Mouse (Mus musculus): ENCODE data around the gene Plekhj1. TPM values are rescaled to one million over a fixed set of nuclear protein-coding genes. Genes with fewer than 3 reads are reported as not detected.

Gene Plekhj1
- polyA plus RNA-seq, 1 experiment from 2014 or later: 128 TPM

- H3K9me3 ChIP-seq: no peaks in the 10 kb centered on the region
- peaks cover 46% of the 10 kb centered on the region for H3K4me1 ChIP-seq (replicated peaks)
- H3K4me2 ChIP-seq: peak overlapping the region; percentile 35
- H3K4me3 ChIP-seq: 0 out of 2 replicates have a peak overlapping the region, but pooled peaks have one; percentile 0
- 9% methylated on average over 18 of the region's 18 CpGs for WGBS
- no peak for ATAC-seq (ENCODE audit: low FRiP score)
- H3K9ac ChIP-seq: peak overlapping the region; percentile 60
- H3K36me3 ChIP-seq: peaks cover 14% of the 10 kb centered on the region
- H3K27me3 ChIP-seq: peaks cover 56% of the 10 kb centered on the region
- no peak overlapping the region for H3K27ac ChIP-seq
These were observed 10.7 kb upstream of the Plekhj1 start for GRCm38 (mm10) chr10:80808985-80809632.

- peaks cover 22% of the 10 kb centered on the region for H3K36me3 ChIP-seq
- peak overlapping the region; percentile 95 for H3K4me2 ChIP-seq
- H3K27ac ChIP-seq: peak overlapping the region; percentile 89
- 18% methylated on average over 40 of the region's 40 CpGs for WGBS
- H3K4me1 ChIP-seq (replicated peaks): peaks cover 46% of the 10 kb centered on the region
- ATAC-seq (ENCODE audit: low FRiP score): no peak
- H3K27me3 ChIP-seq: peaks cover 54% of the 10 kb centered on the region
- H3K4me3 ChIP-seq: peak overlapping the region; percentile 0; the same call in 1 of the 2 replicates
- peak overlapping the region; percentile 60 for H3K9ac ChIP-seq
- no peaks in the 10 kb centered on the region for H3K9me3 ChIP-seq
These were observed 9.9 kb upstream of the Plekhj1 start for GRCm38 (mm10) chr10:80808099-80808984.

- H3K27ac ChIP-seq: peak overlapping the region; percentile 89
- peaks cover 52% of the 10 kb centered on the region for H3K27me3 ChIP-seq
- H3K9ac ChIP-seq: peak overlapping the region; percentile 82
- H3K4me2 ChIP-seq: peak overlapping the region; percentile 95
- ATAC-seq (ENCODE audit: low FRiP score): peak; percentile 78
- H3K9me3 ChIP-seq: no peaks in the 10 kb centered on the region
- WGBS: under 1% methylated on average over 58 of the region's 58 CpGs
- peaks cover 46% of the 10 kb centered on the region for H3K4me1 ChIP-seq (replicated peaks)
- H3K36me3 ChIP-seq: peaks cover 34% of the 10 kb centered on the region
- peak overlapping the region; percentile 52 for H3K4me3 ChIP-seq
These were observed 8.7 kb upstream of the Plekhj1 start for GRCm38 (mm10) chr10:80807057-80807627.

- Histone ChIP-seq H3K36me3 (peaks cover 40% of the 10 kb centered on the region), H3K9me3 (no peaks in the 10 kb centered on the region), H3K4me2 (peak overlapping the region; percentile 95), H3K4me3 (peak overlapping the region; percentile 52), H3K4me1 (replicated peaks) (peaks cover 46% of the 10 kb centered on the region), H3K9ac (peak overlapping the region; percentile 82), H3K27me3 (peaks cover 52% of the 10 kb centered on the region), H3K27ac (peak overlapping the region; percentile 89)
- 37% methylated on average over 34 of the region's 34 CpGs for WGBS
- ATAC-seq (ENCODE audit: low FRiP score): peak; percentile 27
These were observed 8.1 kb upstream of the Plekhj1 start for GRCm38 (mm10) chr10:80806341-80807056.

- H3K4me2 ChIP-seq: peak overlapping the region; percentile 95; the same call in 1 of the 2 replicates
- WGBS: 20% methylated on average over 3 of the region's 3 CpGs
- H3K4me3 ChIP-seq: no peak overlapping the region
- peaks cover 50% of the 10 kb centered on the region for H3K27me3 ChIP-seq
- H3K36me3 ChIP-seq: peaks cover 46% of the 10 kb centered on the region
- H3K27ac ChIP-seq: no peak overlapping the region
- H3K9me3 ChIP-seq: no peaks in the 10 kb centered on the region
- H3K9ac ChIP-seq: peak overlapping the region; percentile 82; the same call in 1 of the 2 replicates
- H3K4me1 ChIP-seq (replicated peaks): peaks cover 46% of the 10 kb centered on the region
- peak; percentile 26 for ATAC-seq (ENCODE audit: low FRiP score)
These were observed 7.5 kb upstream of the Plekhj1 start for GRCm38 (mm10) chr10:80805925-80806324.

GRCm38 (mm10) chr10:80805322-80805721 lies 6.9 kb upstream of the Plekhj1 start:
- no peak overlapping the region for H3K4me2 ChIP-seq
- no peak overlapping the region for H3K27ac ChIP-seq
- H3K4me1 ChIP-seq (replicated peaks): peaks cover 50% of the 10 kb centered on the region
- no peak for ATAC-seq (ENCODE audit: low FRiP score)
- peaks cover 46% of the 10 kb centered on the region for H3K36me3 ChIP-seq
- peaks cover 44% of the 10 kb centered on the region for H3K27me3 ChIP-seq
- no peaks in the 10 kb centered on the region for H3K9me3 ChIP-seq
- WGBS: 85% methylated on average over 5 of the region's 5 CpGs
- no peak overlapping the region for H3K4me3 ChIP-seq
- 0 out of 2 replicates have a peak overlapping the region, but pooled peaks have one; percentile 29 for H3K9ac ChIP-seq

- peak within 1 kb of the TSS; percentile 82; the same call in 1 of the 2 replicates for H3K9ac ChIP-seq
These were observed 6.5 kb upstream of the Plekhj1 start, which contains the start of gene Amh for GRCm38 (mm10) chr10:80804916-80805315. Amh (plus strand) TSS chr10:80805243.

GRCm38 (mm10) chr10:80804340-80804739 lies 5.9 kb upstream of the Plekhj1 start:
- Histone ChIP-seq H3K27ac (no peak overlapping the region), H3K4me2 (no peak overlapping the region), H3K9ac (no peak overlapping the region), H3K27me3 (peaks cover 34% of the 10 kb centered on the region), H3K4me3 (no peak overlapping the region), H3K36me3 (peaks cover 46% of the 10 kb centered on the region), H3K4me1 (replicated peaks) (peaks cover 54% of the 10 kb centered on the region), H3K9me3 (no peaks in the 10 kb centered on the region)
- ATAC-seq (ENCODE audit: low FRiP score): no peak
- 100% methylated on average over 2 of the region's 2 CpGs for WGBS

More at GRCm38 (mm10) chr10:80804916-80805315, 6.5 kb upstream of the Plekhj1 start, which contains the start of gene Amh:
- H3K4me1 ChIP-seq (replicated peaks): peaks cover 50% of the 10 kb centered on the region
- 74% methylated on average over 6 of the region's 6 CpGs for WGBS
- H3K27me3 ChIP-seq: peaks cover 40% of the 10 kb centered on the region
- peak within 1 kb of the TSS; percentile 95; the same call in 1 of the 2 replicates for H3K4me2 ChIP-seq
- H3K36me3 ChIP-seq: peaks cover 46% of the 10 kb centered on the region
- no peak within 1 kb of the TSS for H3K4me3 ChIP-seq
- H3K9me3 ChIP-seq: no peaks in the 10 kb centered on the region
- no peak within 1 kb of the TSS for H3K27ac ChIP-seq
- ATAC-seq (ENCODE audit: low FRiP score): no peak

- H3K4me1 ChIP-seq (replicated peaks): peaks cover 43% of the 10 kb centered on the region
- no peak overlapping the region for H3K9ac ChIP-seq
- no peak overlapping the region for H3K4me2 ChIP-seq
- ATAC-seq (ENCODE audit: low FRiP score): no peak
- no peak overlapping the region for H3K27ac ChIP-seq
- 97% methylated on average over 3 of the region's 3 CpGs for WGBS
- no peaks in the 10 kb centered on the region for H3K9me3 ChIP-seq
- peaks cover 21% of the 10 kb centered on the region for H3K27me3 ChIP-seq
- no peak overlapping the region for H3K4me3 ChIP-seq
- H3K36me3 ChIP-seq: peaks cover 46% of the 10 kb centered on the region
These were observed 4.6 kb upstream of the Plekhj1 start for GRCm38 (mm10) chr10:80802996-80803395.

- ATAC-seq (ENCODE audit: low FRiP score): no peak
- Histone ChIP-seq H3K36me3 (peaks cover 46% of the 10 kb centered on the region), H3K4me2 (no peak overlapping the region), H3K9me3 (no peaks in the 10 kb centered on the region), H3K4me3 (no peak overlapping the region), H3K27ac (no peak overlapping the region), H3K4me1 (replicated peaks) (peaks cover 38% of the 10 kb centered on the region), H3K27me3 (peaks cover 20% of the 10 kb centered on the region), H3K9ac (no peak overlapping the region)
- 93% methylated on average over 10 of the region's 10 CpGs for WGBS
These were observed 3.9 kb upstream of the Plekhj1 start for GRCm38 (mm10) chr10:80802204-80802912.

GRCm38 (mm10) chr10:80799070-80799566 lies 692 bp upstream of the Plekhj1 start:
- Histone ChIP-seq H3K4me3 (peak overlapping the region; percentile 92), H3K4me2 (peak overlapping the region; percentile 93), H3K9me3 (no peaks in the 10 kb centered on the region), H3K9ac (peak overlapping the region; percentile 94), H3K27me3 (peaks cover under 1% of the 10 kb centered on the region; the same call in 1 of the 2 replicates), H3K27ac (peak overlapping the region; percentile 97), H3K36me3 (peaks cover 57% of the 10 kb centered on the region), H3K4me1 (replicated peaks) (peaks cover 44% of the 10 kb centered on the region)
- WGBS: 4% methylated on average over 18 of the region's 18 CpGs
- no peak for ATAC-seq (ENCODE audit: low FRiP score)
